Mouse (Mus musculus) megakaryocyte, adult 5-6 weeks (primary cell): ENCODE results near the gene Sh3pxd2b. TPM values are rescaled to one million over a fixed set of nuclear protein-coding genes. Genes with fewer than 3 reads are reported as not detected.
A peak's percentile ranks its signal among the peaks of the same experiment; 100 is the strongest.

Experiments used
- ATAC-seq: 2 replicates; pipeline ENCODE4 v1.8.0; 2016; ENCODE audit warnings: mild to moderate bottlenecking, inconsistent platforms; ENCODE audit not compliant: poor library complexity, severe bottlenecking
- total RNA-seq, 2 experiments: library from RNA; stranded (forward) in 1 of 2; stranded (reverse) in 1 of 2; fragments of 153-499, 151-499 nt in 1 of 2; fragments of 221-1000, 200-1000 nt in 1 of 2; gene quantifications; 2 replicates each; pipeline versions ENCODE4 v1.2.3 to v1.2.4; 2015 to 2017

Gene Sh3pxd2b
- total RNA-seq, 2 experiments from 2014 or later: 2.4 to 7.0 TPM

DNA sequence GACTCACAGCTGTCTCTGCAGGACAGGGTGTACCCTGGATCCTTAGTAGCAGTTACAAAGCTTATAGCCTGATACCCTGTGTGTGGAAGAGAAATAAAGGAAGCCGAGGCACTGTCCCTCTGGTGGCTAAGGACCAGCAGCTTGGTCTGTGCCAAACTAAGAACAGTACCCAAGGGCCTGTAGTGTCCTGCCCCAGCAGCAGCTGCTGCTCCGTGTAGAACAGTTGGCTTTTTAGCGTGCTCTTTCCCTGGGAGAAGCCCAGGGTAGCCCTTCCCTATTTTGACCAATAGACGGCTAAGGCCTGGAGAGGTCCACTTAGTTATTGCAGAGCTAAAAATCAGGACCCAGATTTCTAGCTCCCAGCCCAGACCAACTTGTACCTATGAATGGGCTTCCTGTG lies 77.0 kb downstream of the Sh3pxd2b start:
- no peak for ATAC-seq

DNA sequence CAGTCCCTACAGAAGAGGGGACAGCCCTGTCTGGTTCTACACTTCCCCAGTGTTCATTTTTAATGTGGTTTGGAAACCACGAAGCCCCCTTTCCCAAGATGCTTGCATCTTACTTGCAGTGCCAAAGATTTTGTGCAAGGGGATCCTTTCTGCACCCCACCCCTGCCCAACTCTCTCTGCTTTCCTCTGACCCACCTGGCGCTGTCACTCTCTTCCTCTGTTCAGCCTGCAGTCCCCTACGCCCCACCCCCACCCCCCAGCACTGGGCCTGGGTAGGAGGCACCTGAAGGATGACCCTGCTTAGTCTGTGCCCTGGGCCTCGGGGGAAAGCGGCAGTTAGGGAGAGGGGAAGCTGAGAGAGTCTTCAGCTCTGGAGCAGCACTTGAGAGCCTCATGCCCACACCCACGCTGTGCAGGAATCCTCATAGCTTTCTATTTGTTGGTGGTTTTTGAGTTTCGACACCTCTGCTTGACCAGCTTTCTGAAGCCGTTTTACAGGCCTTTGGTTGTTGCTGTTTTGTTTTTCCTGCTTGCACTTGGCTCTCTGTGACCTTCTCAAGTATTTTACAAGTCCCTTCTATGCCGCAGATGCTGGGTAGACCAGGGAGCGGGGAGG lies 77.5 kb downstream of the Sh3pxd2b start:
- ATAC-seq: no peak

DNA sequence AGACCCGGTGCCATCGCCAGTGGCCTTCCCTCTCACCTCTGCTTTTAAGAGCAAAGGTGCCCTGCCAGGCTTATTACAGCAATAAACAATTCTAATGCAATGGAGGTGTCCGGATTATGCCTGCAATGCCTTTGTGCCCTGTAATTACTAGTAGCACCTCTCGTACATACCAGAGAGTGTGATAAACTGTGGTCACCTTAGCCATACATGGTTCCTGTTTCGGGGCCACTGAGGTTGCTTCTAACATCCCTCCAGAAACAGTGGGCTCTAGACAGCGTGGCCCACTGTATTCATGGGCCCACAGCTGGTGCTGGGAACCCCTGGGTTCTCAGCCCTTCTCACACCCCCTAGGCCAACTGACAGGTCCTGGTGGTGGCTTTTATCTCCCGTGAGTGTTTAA lies 79.9 kb downstream of the Sh3pxd2b start:
- ATAC-seq: 0 out of 2 replicates have a peak, but pooled peaks have one; percentile 35

DNA sequence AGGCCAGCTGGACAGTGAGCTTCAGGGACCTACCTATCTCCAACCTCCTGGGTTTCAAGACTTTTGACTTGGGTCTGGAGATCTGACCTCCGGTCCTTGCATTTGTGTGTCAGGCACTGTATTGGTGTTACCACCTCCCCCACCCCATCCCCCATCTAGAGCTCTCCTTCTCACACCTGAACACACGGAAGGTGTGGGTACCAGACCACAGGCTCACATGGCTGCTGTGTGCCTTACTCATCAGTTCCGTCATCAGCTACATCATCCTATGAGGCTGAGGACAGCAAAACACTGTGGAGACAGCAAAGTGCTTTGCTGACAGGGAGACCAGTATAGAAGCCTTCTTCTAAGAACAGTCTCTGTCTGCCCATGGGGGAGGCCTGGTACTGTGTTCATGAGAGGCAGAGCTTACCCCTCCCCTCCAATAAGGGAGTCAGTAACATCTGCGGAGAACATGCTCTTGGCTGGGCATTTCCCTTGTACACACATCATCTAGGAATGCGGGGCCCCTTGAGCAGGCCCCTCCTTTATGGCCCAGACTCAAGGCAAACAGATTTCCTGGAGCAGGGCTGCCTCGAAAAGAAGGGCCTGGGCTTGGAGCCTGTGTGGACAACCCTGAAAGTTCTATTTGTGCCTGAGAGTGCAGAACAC lies 87.9 kb downstream of the Sh3pxd2b start:
- no peak for ATAC-seq

DNA sequence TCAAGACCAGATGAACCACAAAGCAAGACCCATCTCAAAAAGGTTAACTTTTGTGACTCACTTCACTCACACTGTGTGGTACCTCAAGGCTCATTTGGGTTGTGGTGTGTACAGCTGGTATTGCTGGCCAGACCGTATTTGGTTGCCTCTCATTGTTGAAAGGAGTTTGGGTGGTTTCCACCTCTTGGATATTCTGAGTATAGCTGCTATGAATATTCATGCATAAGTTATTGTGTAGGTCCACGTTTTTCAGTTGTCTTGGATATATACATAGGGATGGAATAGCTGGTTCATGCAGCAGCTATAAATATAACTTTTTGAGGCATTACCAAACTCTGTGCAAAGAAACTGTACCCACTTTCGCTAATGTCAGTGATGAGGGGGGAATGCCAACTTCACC lies 95.0 kb downstream of the Sh3pxd2b start:
- ATAC-seq: no peak

DNA sequence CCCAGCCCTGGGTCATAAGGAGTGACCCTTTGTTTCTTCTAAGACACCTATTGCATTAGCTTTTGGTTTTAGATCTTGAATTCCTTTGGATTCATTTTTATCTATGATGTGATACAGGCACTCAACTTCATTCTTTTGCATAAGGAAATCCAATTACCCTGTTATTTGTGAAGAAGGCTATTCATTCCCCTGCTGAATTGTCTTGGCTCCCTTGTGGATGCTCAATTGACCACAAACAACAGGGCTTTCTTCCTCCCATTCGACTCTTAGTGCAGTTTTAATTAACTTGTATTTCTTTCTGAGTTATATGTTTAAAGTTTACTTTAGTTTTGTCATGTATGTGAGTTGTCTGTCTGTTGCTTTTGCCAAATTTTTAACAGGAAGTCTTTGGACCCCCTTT lies 96.6 kb downstream of the Sh3pxd2b start:
- no peak for ATAC-seq

DNA sequence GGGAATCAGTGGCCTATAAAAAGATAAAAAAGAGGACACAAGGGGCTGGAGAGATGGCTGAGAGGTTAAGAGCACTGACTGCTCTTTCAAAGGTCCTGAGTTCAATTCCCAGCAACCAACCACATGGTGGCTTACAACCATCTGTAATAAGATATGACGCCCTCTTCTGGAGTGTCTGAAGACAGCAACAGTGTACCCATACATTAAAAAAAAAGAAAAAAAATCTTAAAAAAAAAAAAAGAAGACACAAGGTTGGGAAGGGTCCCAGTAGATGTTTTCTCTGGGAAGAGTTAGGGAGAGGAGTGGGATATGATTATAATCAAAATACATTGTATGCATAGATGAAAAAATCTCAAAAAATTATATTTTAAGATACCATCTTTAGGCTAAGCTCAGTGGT lies 97.5 kb downstream of the Sh3pxd2b start:
- ATAC-seq: no peak

DNA sequence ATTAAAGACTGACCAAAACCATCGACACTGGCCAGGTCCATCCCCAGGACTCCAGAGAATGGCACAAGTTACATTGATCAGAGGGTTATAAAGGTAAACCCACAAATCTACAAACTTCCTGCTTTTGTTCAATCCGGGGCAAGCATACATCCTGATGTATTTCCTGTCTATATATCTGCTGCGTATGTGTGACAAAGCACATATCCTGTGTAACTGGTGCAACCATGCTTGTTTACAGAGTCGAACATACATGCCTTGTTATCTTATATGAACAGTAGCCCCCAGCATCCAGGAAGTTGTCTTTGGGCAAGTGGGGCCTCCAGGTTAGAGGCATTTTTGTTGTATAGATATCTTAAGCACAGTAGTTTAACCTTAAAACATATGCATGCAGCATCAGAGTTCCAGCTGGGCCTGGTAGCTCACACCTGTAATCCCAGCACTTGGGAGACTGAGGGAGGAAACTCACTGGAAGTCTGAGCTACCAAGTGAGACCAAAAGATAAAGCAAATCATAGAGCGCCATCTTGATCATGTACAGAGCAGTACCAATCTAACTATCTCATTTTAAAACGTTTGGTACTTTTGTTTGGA lies 98.1 kb downstream of the Sh3pxd2b start:
- ATAC-seq: peak; percentile 45; the same call in 1 of the 2 replicates

DNA sequence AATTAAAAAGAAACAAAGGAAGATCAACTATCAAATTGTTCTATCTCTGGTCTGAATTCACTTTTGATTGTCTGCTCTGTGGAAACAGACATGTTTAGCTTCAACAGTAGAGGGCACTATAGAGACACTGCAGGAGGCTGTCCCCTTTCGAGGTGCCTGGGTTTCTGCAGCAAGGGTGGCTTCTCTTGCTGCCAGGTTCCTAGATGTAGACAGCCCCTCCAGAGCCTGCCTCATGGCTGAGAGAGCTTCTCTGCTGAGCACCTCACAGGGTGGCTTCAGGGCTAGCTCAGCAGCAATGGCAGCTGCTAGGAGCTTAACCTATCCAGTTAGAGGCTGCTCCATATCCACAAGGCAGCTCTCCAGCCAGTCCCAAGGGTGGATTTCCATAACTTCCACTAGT lies 102.6 kb downstream of the Sh3pxd2b start:
- peak; percentile 53 for ATAC-seq

DNA sequence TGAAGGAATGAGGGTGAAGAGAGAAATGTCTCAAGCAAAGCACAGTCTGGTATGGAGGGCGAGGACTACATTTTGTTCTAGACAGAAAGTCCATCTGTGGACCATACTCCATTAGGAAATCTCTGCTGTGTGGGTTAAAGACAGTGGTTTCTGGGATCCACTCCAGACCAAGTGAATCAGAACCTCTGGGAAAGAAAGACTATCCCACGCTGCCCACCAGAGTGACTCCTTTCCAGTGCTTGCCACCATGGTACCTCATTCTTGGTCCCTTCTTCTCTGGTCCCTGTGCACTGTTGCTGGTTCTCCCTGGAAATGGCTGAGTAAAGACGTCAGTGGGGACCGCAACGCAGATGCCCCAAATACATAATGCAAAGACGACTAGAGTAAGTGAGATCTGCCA lies 103.7 kb downstream of the Sh3pxd2b start:
- no peak for ATAC-seq

DNA sequence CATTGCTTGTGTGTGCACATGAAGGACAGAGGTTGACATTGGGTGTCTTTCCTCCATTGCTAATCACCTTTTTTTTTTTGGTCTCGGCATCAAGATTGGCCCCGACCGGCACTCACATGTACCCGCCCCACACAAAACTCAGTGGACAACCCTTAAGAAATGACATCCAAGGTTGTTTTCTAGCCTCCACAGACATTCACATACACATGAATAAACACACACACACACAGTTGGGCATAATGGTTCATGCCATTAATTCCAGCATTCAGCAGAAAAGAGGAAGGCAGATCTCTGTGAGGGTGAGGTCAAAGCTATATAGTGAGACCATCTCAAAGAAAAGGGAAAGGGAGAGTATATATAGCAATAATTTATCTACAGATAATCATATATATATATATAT lies 105.1 kb downstream of the Sh3pxd2b start:
- no peak for ATAC-seq

DNA sequence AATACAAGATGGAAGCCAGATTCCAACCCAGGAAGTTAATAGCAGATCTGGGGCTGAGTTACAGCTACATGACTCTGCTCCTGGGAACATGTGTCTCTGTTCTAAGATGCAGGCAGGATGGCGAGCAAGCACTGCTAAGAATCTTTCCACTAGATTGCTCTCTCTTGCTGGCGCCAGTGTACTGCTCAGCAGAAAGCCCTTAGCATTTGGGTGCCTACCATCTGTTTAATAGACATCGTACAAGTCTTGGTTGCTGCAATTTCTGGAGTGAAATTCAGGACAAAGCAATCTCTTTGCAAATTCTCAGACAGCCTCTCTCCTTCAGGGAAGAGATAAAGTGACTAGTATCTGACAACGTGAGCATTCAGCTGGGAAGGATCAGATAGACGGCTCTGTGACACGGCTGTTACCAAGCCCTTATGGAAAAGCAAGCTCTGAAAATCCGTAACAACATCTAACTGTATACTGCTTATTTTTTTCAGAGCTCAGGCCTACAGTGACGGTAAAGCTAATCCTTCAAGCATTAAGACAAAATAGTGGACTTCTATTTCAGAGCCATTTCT lies 105.8 kb downstream of the Sh3pxd2b start:
- no peak for ATAC-seq

DNA sequence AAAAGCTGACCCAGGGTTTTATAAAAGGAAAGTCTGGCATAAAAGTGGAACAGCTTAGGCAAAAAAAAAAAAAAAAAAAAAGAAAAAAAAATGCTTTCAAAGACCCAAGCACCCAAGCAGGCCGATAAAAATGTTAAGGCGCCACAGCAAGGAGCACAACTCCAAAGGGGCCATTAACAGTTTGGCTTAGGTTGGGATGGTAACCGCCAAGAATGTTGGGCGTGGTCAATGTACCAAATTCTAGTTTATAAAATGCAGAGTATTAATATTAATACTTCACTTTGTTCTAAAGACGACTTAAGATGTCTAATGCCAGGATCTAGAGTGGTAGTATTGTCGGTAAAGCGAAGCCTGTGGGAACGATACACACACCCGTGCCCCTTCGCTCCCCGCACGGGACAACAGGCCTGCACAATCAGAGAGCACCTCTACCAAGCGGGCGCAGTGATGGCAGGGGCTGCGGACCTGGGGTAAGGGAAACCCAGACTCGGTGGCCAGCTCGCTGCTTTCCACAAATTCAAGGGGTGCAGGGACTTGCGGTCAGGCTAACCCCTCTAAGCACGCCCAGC lies 106.7 kb downstream of the Sh3pxd2b start:
- ATAC-seq: peak; percentile 19

DNA sequence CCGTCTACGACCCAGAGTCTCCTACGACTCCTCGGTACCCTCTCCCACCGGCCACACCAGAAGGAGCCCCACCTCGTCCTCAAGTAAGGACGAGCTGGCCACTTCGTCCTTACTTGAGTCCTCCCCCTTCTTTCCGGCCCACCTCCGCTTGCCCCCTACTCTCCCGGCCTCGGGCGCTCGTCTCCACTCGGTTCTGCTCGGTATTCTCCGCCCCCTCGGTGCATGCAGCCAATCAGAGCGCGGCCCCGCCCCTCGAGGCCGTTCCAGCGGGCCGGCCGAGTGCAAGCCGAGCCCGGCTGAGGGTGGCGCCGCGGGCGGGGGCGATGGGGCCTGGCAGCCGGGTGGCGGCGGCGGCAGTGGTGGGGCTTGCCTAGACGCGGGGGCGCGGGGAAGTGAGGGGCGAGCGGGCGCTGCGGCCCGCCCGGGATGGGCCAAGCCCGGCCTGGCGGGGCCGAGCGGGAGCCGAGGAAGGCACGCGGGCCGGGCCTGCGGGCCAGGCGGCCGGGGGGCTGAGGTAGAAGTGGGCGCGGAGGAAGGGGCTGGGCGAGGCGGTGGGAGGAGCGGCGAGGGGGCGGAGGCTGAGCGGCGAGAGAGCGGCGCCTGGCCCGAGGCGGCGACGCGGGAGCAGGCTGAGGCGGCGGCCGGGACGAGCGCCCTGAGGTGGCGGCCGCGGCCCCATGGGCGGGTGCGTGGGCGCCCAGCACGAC lies 107.3 kb downstream of the Sh3pxd2b start, which contains the start of gene Ubtd2:
Gene Ubtd2, plus strand, starts transcription at position 571 of the 707 bp plus-strand sequence.
- peak; percentile 95 for ATAC-seq

DNA sequence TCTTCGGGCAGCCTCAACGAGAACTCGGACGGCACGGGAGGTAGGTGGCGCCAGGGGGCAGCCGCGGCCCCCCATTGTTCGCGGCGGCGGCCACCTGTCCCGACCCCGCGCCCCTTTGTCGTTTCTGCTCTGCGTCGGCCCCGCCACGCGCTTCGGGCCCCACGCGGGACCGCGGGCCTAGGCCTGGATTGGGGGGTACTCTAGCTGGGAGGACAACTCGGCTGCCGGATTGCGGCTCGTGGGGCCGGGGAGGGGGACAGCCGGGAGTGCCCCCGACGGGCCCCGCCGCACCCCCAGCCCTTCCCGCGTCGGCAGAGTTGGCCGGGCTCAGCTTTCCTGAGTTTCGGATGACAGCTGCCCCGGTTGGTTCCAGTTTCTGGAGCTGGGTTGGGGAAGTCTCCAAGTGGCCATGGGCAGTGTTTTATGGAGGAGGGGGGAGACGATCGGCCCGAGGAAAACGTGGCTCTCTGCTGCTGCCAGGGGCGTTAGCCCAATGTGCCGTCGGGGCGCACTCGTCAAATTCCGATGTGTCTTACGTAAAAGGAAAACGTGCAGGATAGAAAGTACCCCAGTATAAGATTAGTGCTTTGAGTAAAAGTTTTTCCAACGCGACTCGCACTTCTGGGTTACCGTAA lies 108.0 kb downstream of the Sh3pxd2b start:
- ATAC-seq: no peak

DNA sequence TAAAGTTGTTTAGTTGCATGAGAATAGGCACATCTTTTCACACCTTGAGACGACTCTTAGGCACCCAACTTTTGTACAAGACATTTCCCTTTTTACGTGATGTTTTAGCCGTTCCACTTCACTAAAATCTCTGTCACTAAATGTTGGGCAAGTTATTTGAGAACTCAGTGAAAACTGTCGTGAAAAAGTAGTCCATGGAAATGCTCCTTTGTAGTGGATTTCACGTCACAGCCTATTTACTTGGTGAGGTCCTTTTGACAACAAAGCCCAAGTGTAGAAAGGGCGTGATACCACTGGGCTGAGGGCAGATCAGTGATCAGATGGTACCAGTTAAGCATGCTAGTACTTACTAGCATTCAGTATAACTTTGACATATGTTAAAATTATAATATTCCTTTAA lies 108.7 kb downstream of the Sh3pxd2b start:
- no peak for ATAC-seq

DNA sequence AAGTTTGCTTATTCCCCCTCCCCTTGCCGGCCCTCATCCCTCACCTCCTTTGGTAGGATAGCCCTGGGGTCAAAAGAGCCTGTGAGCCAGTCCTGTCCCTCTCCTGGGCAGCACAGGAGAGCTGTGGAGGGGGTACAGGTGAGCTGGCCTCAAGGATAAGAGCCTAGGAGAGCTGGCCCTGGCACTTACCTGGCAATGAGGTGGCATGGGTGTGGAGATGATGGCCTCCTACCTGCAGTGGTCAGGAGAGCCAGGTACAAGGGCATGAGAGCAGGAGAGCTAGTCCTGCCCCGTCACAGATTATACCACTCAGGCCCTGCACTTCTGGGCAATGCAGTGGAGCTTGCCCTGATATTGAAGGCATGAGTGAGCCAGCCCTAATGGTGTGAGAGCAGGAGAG lies 116.7 kb downstream of the Sh3pxd2b start:
- ATAC-seq: no peak

DNA sequence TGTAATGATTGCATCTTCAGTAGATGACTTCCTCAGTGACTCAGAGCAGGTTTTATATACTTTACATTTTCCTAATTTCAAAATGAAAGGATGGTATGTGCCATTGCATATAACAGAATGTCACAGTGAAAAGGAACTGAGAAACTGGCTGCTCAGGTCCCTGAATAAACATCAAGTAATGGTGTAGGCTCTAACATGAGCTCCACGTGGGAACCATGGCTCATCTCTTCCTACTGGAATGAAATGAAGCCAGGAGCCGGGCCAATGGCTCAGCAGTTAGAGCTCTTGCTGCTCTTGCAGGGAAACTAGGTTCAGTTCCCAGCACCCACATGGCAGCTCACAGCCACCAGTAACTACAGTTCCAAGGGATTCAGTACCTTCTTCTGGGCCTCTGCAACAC lies 124.3 kb downstream of the Sh3pxd2b start:
- ATAC-seq: no peak

DNA sequence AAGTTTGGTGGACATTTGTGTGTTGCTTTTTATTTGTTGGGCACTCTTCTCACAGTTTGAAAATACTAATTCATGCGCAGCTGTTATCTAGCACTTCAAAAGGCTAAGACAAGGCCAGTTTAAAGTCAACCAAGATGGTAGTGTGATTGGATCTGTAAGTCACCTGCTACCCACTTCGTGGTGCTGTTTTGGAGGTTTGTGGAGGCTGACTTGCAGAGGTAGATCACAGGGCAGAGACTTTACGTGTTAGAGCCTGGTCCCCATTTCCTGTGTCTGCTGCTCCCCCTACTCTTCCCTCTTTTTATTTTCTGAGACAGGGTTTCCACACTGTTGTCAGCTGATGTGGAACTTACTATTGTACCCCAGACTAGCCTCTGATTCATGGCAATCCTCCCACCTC lies 127.1 kb downstream of the Sh3pxd2b start:
- no peak for ATAC-seq

DNA sequence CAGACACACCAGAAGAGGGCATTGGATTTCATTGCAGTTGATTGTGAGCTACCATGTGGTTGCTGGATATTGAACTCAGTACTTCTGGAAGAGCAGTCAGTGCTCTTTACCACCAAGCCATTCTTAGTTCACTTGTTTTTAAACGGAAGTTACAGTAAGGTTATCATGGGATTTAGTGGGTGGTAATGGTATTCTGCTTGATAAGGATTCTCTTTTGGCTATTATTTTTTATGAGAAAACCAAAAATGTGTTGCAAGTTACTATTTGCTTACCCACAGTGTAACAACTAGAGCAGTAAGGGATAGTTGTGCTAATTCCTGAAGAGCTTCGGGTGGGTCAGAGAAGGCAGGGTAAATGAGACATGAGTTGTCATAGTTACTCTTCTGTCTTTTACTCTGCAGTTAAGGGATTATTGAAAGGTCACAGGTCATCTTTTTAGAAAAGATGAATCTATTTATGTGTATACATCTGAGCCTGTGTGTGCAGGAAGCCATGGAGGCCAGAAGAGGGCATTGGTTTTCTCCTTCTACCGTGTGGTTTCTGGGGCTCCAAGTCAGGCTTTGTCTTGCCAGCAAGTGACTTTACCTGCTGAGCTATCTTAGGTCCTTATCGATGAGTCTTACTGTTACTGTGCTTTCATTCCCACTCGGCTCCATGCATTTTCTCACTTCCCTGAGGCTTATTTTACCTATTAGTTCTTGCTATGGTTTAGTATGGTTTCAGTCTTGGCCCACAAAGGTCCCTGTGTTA lies 128.0 kb downstream of the Sh3pxd2b start:
- ATAC-seq: no peak
